Mouse (Mus musculus): ENCODE measurements around the gene Zcchc14.

DNA sequence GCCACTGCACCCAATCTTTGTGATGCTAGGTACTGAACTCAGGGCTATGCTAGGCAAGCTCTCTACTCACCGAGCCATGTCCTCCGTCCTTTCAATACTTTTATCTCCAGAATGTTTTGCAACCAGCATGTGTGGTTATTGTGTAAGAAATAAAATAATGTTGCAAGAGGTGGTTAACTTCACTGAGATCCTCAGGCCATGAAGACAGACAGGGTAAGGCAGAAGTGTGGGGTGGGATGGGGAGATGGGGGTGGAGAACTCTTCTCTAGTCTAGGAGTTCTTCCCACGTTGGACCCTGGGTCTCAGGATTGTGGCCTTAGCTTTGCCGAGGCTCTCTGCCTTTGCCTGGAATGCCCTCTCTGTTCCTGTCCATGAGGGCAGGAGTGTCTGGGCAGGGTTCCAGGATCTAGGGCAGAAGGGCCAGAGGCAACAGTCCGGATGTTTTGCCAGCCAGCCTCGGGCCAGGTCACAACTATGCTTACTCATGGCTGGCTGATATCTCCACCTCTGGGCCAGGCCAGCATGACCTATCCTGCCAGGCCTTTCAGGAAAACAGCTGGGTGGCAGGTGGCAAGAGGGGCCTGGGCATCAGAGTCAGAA lies 43.0 kb upstream of the Zcchc14 start:
- no peak for TF ChIP-seq POLR2A (IDR thresholded peaks at IDR 0.05; ENCODE audit: control insufficient read depth, low read depth, low read length)
- TF ChIP-seq CTCF (IDR thresholded peaks at IDR 0.05; ENCODE audit: control insufficient read depth, insufficient read depth, insufficient replicate concordance, low read depth, low read length) = no peak

Data from testis, adult 2 months (tissue).